Comparison of ENCODE assay signal across 27 mouse cellular contexts in genomic region chr1:150147272-150147671, GRCm38 (mm10). TPM values are rescaled to one million over a fixed set of nuclear protein-coding genes. Genes with fewer than 3 reads are reported as not detected.
A peak's percentile ranks its signal among the peaks of the same experiment; 100 is the strongest.
DNase-seq lines count a peak whose midpoint lies in the region; ATAC-seq and TF ChIP-seq lines count a peak whose summit lies in the region.
"Had no signal": no experiment of that assay in that cellular context is flagged by ENCODE, and none has a peak within 500 bp of the region (broad histone marks: within the 10 kb centered on the region; RNA-seq: fewer than 3 reads in every experiment).

No protein-coding gene starts in this region.

- no peak for ATAC-seq in forebrain, embryonic 16.5 days
- ATAC-seq: activated CD4-positive, CD25-positive, alpha-beta regulatory T cell, adult 4 months; CD4-positive, CD25-positive, alpha-beta regulatory T cell, adult 4 months; Patski had no signal

- no peaks in the 10 kb centered on the region for H3K9me3 ChIP-seq in limb, embryonic 10.5 days (replicated peaks)
- H3K9me3 ChIP-seq in forebrain, embryonic 16.5 days (ENCODE audit: control insufficient read depth, low read length) = no peaks in the 10 kb centered on the region

- H3K9ac ChIP-seq in forebrain, embryonic 16.5 days (replicated peaks; ENCODE audit: low read depth, low read length) = no peak overlapping the region

- H3K27ac ChIP-seq in embryonic fibroblast, embryonic 13.5 days (ENCODE audit: insufficient read depth, low read length) = peak overlapping the region; percentile 36; the same call in 1 of the 2 replicates
- H3K27ac ChIP-seq in limb, embryonic 10.5 days = no peak overlapping the region
- no peak overlapping the region for H3K27ac ChIP-seq in forebrain, embryonic 16.5 days (ENCODE audit: low read length)

- WGBS in limb, embryonic 10.5 days = 95% methylated on average over 4 of the region's 4 CpGs
- WGBS in forebrain, embryonic 16.5 days = 85% methylated on average over 4 of the region's 4 CpGs

- no peak overlapping the region for H3K4me2 ChIP-seq in forebrain, embryonic 16.5 days (ENCODE audit: low read length)

- no peak for TF ChIP-seq CTCF in embryonic fibroblast, embryonic 13.5 days (IDR thresholded peaks at IDR 0.05; ENCODE audit: borderline replicate concordance, insufficient read depth, low read length)

- no peak overlapping the region for H3K4me3 ChIP-seq in embryonic fibroblast, embryonic 13.5 days (ENCODE audit: insufficient read depth, low read length)
- H3K4me3 ChIP-seq in limb, embryonic 10.5 days = no peak overlapping the region
- no peak overlapping the region for H3K4me3 ChIP-seq in forebrain, embryonic 16.5 days (replicated peaks; ENCODE audit: low read length)

- DNase-seq in 3134 (ENCODE audit: extremely low read depth, insufficient read length, low spot score) = peak; percentile 47
- DNase-seq in 3T3-L1 (ENCODE audit: low read depth, low spot score) = peak; percentile 58
- peak; percentile 56 for DNase-seq in NIH3T3 (ENCODE audit: low read depth)
- DNase-seq in adrenal gland, postnatal 4 days (ENCODE audit: low spot score in 2 of 2) = no peak
- DNase-seq in limb, embryonic 10.5 days (ENCODE audit: low spot score) = no peak
- no peak for DNase-seq in urinary bladder, postnatal 36 days (ENCODE audit: low spot score in 2 of 2)
- DNase-seq: adrenal gland, adult 2 months; adrenal gland, adult 8-10 months; adrenal gland, postnatal 10 days; adrenal gland, postnatal 14 days; adrenal gland, postnatal 25 days; adrenal gland, postnatal 36 days; B cell, adult 2 months; cerebellum, adult 11 months; cerebellum, adult 11-12 months; cerebellum, adult 18-20 months; cerebellum, adult 2 months; cerebellum, adult 8-10 months; cerebellum, adult 9-10 months had no signal

- H3K4me1 ChIP-seq in embryonic fibroblast, embryonic 13.5 days (ENCODE audit: control insufficient read depth, insufficient read depth, low read length) = peaks cover 7% of the 10 kb centered on the region
- H3K4me1 ChIP-seq in limb, embryonic 10.5 days = no peaks in the 10 kb centered on the region
- no peaks in the 10 kb centered on the region for H3K4me1 ChIP-seq in forebrain, embryonic 16.5 days (replicated peaks; ENCODE audit: control insufficient read depth, insufficient read depth, low read length)

- H3K36me3 ChIP-seq in limb, embryonic 10.5 days = no peaks in the 10 kb centered on the region
- no peaks in the 10 kb centered on the region for H3K36me3 ChIP-seq in forebrain, embryonic 16.5 days (ENCODE audit: control insufficient read depth, insufficient read depth)
- H3K36me3 ChIP-seq: G1E had no signal

- TF ChIP-seq POLR2A in embryonic fibroblast, embryonic 13.5 days (IDR thresholded peaks at IDR 0.05; ENCODE audit: low read depth, low read length) = no peak

- H3K27me3 ChIP-seq in limb, embryonic 10.5 days (ENCODE audit: low read depth, poor library complexity, severe bottlenecking) = no peaks in the 10 kb centered on the region
- no peaks in the 10 kb centered on the region for H3K27me3 ChIP-seq in forebrain, embryonic 16.5 days (replicated peaks; ENCODE audit: control insufficient read depth, insufficient read depth, low read length)
- H3K27me3 ChIP-seq: CH12.LX, Patski had no signal

RNA-seq across cellular contexts. Expression of gene Ptgs2, which starts 47.4 kb away (rescaled TPM):
- polyA plus RNA-seq in embryonic fibroblast, embryonic 13.5 days (2011; ENCODE audit: insufficient read length, low read depth, missing spikeins) = 60.3 and 202 TPM in 2 replicates
- under 1 TPM; 0.31 to 0.45 TPM for total RNA-seq in adrenal gland, postnatal 4 days (2021)
- not detected in 2 replicates for polyA plus RNA-seq in limb, embryonic 10.5 days (2016; fragmentation: Nextera tagmentation; extraction: Ambion mirVana)
- polyA plus RNA-seq in forebrain, embryonic 16.5 days (2015; fragmentation: Nextera tagmentation; extraction: Ambion mirVana) = not detected in 2 replicates
- total RNA-seq: G1E, MEL had no signal
- polyA plus RNA-seq: activated CD4-positive, CD25-positive, alpha-beta regulatory T cell, adult 4 months; CD4-positive, CD25-positive, alpha-beta regulatory T cell, adult 4 months; G1E had no signal

Comparison
In these comparisons a context has a peak if more than half of its experiments do, and no peak if none do; other contexts are left out.
1. DNase-seq: peak in 3134 (single experiment), 3T3-L1 (single experiment) and NIH3T3 (single experiment); none in adrenal gland, postnatal 4 days (0 of 2), limb, embryonic 10.5 days (single experiment) and urinary bladder, postnatal 36 days (0 of 2).
2. RNA of gene Ptgs2, which starts 47.4 kb away (polyA plus RNA-seq): 60.3 to 202 TPM in embryonic fibroblast, embryonic 13.5 days; not detected in forebrain, embryonic 16.5 days and not detected in limb, embryonic 10.5 days; every median in the first group is over 10 times any median in the second.